Comparison of ENCODE assay signal across 8 mouse cellular contexts in genomic region chr8:120368814-120369649, GRCm38 (mm10).
DNase-seq lines count a peak whose midpoint lies in the region; ATAC-seq and TF ChIP-seq lines count a peak whose summit lies in the region.

No protein-coding gene starts in this region.

- peak overlapping the region; percentile 58 for H3K9ac ChIP-seq in ES-Bruce4 (ENCODE audit: low read depth, poor library complexity, severe bottlenecking)
- no peak overlapping the region for H3K9ac ChIP-seq in forebrain, embryonic 14.5 days (ENCODE audit: low read length)
- peak overlapping the region; percentile 56 for H3K9ac ChIP-seq in liver, postnatal 0 days (replicated peaks)
- H3K9ac ChIP-seq in neural tube, embryonic 15.5 days (replicated peaks) = no peak overlapping the region

- H3K9me3 ChIP-seq in ES-Bruce4 (replicated peaks; ENCODE audit: control insufficient read depth, insufficient read depth, low read length, poor library complexity, severe bottlenecking) = no peaks in the 10 kb centered on the region
- H3K9me3 ChIP-seq in forebrain, embryonic 14.5 days (replicated peaks; ENCODE audit: control insufficient read depth, low read length) = no peaks in the 10 kb centered on the region
- H3K9me3 ChIP-seq in liver, postnatal 0 days (ENCODE audit: low read length) = no peaks in the 10 kb centered on the region
- no peaks in the 10 kb centered on the region for H3K9me3 ChIP-seq in neural tube, embryonic 15.5 days (replicated peaks)

- H3K36me3 ChIP-seq in ES-Bruce4 (ENCODE audit: control insufficient read depth, insufficient read depth, low read length, poor library complexity, severe bottlenecking) = no peaks in the 10 kb centered on the region
- H3K36me3 ChIP-seq in forebrain, embryonic 14.5 days (ENCODE audit: control insufficient read depth, insufficient read depth, low read length) = no peaks in the 10 kb centered on the region
- no peaks in the 10 kb centered on the region for H3K36me3 ChIP-seq in liver, postnatal 0 days (replicated peaks; ENCODE audit: insufficient read depth, low read length)
- no peaks in the 10 kb centered on the region for H3K36me3 ChIP-seq in neural tube, embryonic 15.5 days

- peak; percentile 89 for DNase-seq in forebrain, embryonic 14.5 days (ENCODE audit: low spot score)
- DNase-seq in heart, postnatal 14 days = peak; percentile 87 to 91
- peak; percentile 90 for DNase-seq in layer of hippocampus, adult 11-12 months (ENCODE audit: low spot score)
- DNase-seq in liver, postnatal 0 days = peak; percentile 95
- DNase-seq in testis, postnatal 14 days (ENCODE audit: low spot score) = peak; percentile 85

- TF ChIP-seq POLR2A in ES-Bruce4 (IDR thresholded peaks at IDR 0.05; ENCODE audit: insufficient read depth, low read length) = no peak

- intact Hi-C loops in heart, postnatal 14 days (cut with DNase I) = loop anchor here (5.0 kb wide), 1 partner anchor 182 kb away; no protein-coding TSS in a partner anchor

- no peak overlapping the region for H3K4me2 ChIP-seq in forebrain, embryonic 14.5 days (ENCODE audit: low read length)
- peak overlapping the region; percentile 67 for H3K4me2 ChIP-seq in liver, postnatal 0 days (ENCODE audit: low read depth, low read length)
- no peak overlapping the region for H3K4me2 ChIP-seq in neural tube, embryonic 15.5 days

- H3K27me3 ChIP-seq in ES-Bruce4 (ENCODE audit: control insufficient read depth, insufficient read depth, low read length, poor library complexity, severe bottlenecking) = no peaks in the 10 kb centered on the region
- H3K27me3 ChIP-seq in forebrain, embryonic 14.5 days (replicated peaks; ENCODE audit: control insufficient read depth, insufficient read depth, low read length) = no peaks in the 10 kb centered on the region
- no peaks in the 10 kb centered on the region for H3K27me3 ChIP-seq in liver, postnatal 0 days (ENCODE audit: insufficient read depth, low read length)
- H3K27me3 ChIP-seq in neural tube, embryonic 15.5 days (replicated peaks) = no peaks in the 10 kb centered on the region

- TF ChIP-seq EP300 in ES-Bruce4 (IDR thresholded peaks at IDR 0.05; ENCODE audit: insufficient read depth, low read depth, low read length) = no peak
- TF ChIP-seq EP300 in liver, postnatal 0 days (IDR thresholded peaks at IDR 0.05; ENCODE audit: low read depth) = no peak; the same call in 1 of the 2 replicates

- ATAC-seq in cerebellum, adult (ENCODE audit: insufficient number of reproducible peaks, low FRiP score, low TSS enrichment) = peak; percentile 45; the same call in 1 of the 2 replicates
- peak; percentile 81 for ATAC-seq in forebrain, embryonic 14.5 days
- peak; percentile 70 for ATAC-seq in liver, postnatal 0 days
- ATAC-seq in neural tube, embryonic 15.5 days (ENCODE audit: low FRiP score) = peak; percentile 66

- H3K27ac ChIP-seq in ES-Bruce4 (ENCODE audit: insufficient read depth, low read length) = peak overlapping the region; percentile 20; the same call in 1 of the 2 replicates
- H3K27ac ChIP-seq in forebrain, embryonic 14.5 days (ENCODE audit: low read depth, low read length) = no peak overlapping the region; the same call in 1 of the 2 replicates
- H3K27ac ChIP-seq in liver, postnatal 0 days (ENCODE audit: low read depth) = peak overlapping the region; percentile 88
- peak overlapping the region; percentile 48; the same call in 1 of the 2 replicates for H3K27ac ChIP-seq in neural tube, embryonic 15.5 days (replicated peaks)

- 25% methylated on average over 11 of the region's 11 CpGs for WGBS in forebrain, embryonic 14.5 days
- WGBS in liver, postnatal 0 days (ENCODE audit: insufficient replicate concordance) = 17% methylated on average over 10 of the region's 11 CpGs
- 31% methylated on average over 11 of the region's 11 CpGs for WGBS in neural tube, embryonic 15.5 days

- peaks cover 12% of the 10 kb centered on the region for H3K4me1 ChIP-seq in ES-Bruce4 (ENCODE audit: control insufficient read depth, insufficient read depth, low read length)
- H3K4me1 ChIP-seq in forebrain, embryonic 14.5 days (ENCODE audit: control insufficient read depth, insufficient read depth, low read length) = peaks cover 12% of the 10 kb centered on the region
- H3K4me1 ChIP-seq in liver, postnatal 0 days (ENCODE audit: insufficient read depth) = peaks cover 72% of the 10 kb centered on the region
- peaks cover 41% of the 10 kb centered on the region for H3K4me1 ChIP-seq in neural tube, embryonic 15.5 days

- peak overlapping the region; percentile 33 for H3K4me3 ChIP-seq in ES-Bruce4 (ENCODE audit: low read depth, low read length)
- no peak overlapping the region for H3K4me3 ChIP-seq in forebrain, embryonic 14.5 days (ENCODE audit: low read depth, low read length)
- peak overlapping the region; percentile 35 for H3K4me3 ChIP-seq in liver, postnatal 0 days (ENCODE audit: low read depth, low read length)
- no peak overlapping the region for H3K4me3 ChIP-seq in neural tube, embryonic 15.5 days (replicated peaks)

- peak; percentile 40 for TF ChIP-seq CTCF in ES-Bruce4 (IDR thresholded peaks at IDR 0.05; ENCODE audit: low read depth, low read length)
- TF ChIP-seq CTCF in liver, postnatal 0 days (IDR thresholded peaks at IDR 0.05; ENCODE audit: low read depth) = peak; percentile 71

Comparison
In these comparisons a context has a peak if more than half of its experiments do, and no peak if none do; other contexts are left out.
1. H3K4me3 ChIP-seq: peak in ES-Bruce4 (single experiment) and liver, postnatal 0 days (single experiment); none in forebrain, embryonic 14.5 days (single experiment) and neural tube, embryonic 15.5 days (single experiment).
2. H3K9ac ChIP-seq: peak in ES-Bruce4 (single experiment) and liver, postnatal 0 days (single experiment); none in forebrain, embryonic 14.5 days (single experiment) and neural tube, embryonic 15.5 days (single experiment).
3. Peak in every context shown above with its lines, with median percentiles within 50 percentile points of each other: ATAC-seq and DNase-seq.